Mouse (Mus musculus) myocyte (in vitro differentiated cells): ENCODE measurements around the gene Wwc1.

Experiments used
- CEBPB ChIP-seq: IDR thresholded peaks from 2 replicates; pipeline ENCODE4 v1.6.1; 2011; ENCODE audit warnings: mild to moderate bottlenecking, moderate library complexity; ENCODE audit not compliant: poor library complexity, insufficient read depth, severe bottlenecking
- MYOD1 ChIP-seq, 3 experiments: IDR thresholded peaks; one replicate each; pipeline ENCODE4 v1.6.1; 2011; ENCODE audit warnings: control low read depth in 2 of 3, low read depth in 2 of 3, mild to moderate bottlenecking in 2 of 3, moderate library complexity in 1 of 3; ENCODE audit not compliant: insufficient read length in 2 of 3, control insufficient read depth in 1 of 3
- MYOG ChIP-seq, 3 experiments: IDR thresholded peaks; one replicate each; pipeline ENCODE4 v1.6.1; 2011; ENCODE audit warnings: control low read depth in 2 of 3, low read depth in 2 of 3, mild to moderate bottlenecking in 2 of 3; ENCODE audit not compliant: insufficient read length in 2 of 3, control insufficient read depth in 1 of 3, insufficient read depth in 1 of 3
- POLR2A ChIP-seq: IDR thresholded peaks from one replicate; pipeline ENCODE4 v1.6.1; 2011; ENCODE audit warnings: low read depth, mild to moderate bottlenecking, control low read depth, moderate library complexity; ENCODE audit not compliant: insufficient read length
- POLR2AphosphoS2 ChIP-seq: IDR thresholded peaks from one replicate; pipeline ENCODE4 v1.6.1; 2011; ENCODE audit warnings: low read depth, control low read depth; ENCODE audit not compliant: insufficient read length
- TCF12 ChIP-seq: IDR thresholded peaks from one replicate; pipeline ENCODE4 v1.6.1; 2011; ENCODE audit warnings: mild to moderate bottlenecking, control low read depth; ENCODE audit not compliant: poor library complexity, insufficient read depth, severe bottlenecking
- USF1 ChIP-seq: IDR thresholded peaks from one replicate; pipeline ENCODE4 v1.6.1; 2011; ENCODE audit warnings: low read depth, mild to moderate bottlenecking, control low read depth, moderate library complexity

- no peak for TF ChIP-seq POLR2A
- TF ChIP-seq MYOD1 (IDR thresholded peaks at IDR 0.05; ENCODE audit: control insufficient read depth in 1 of 3, insufficient read length in 2 of 3, low read depth in 2 of 3): no peak
- TF ChIP-seq USF1: no peak
- no peak for TF ChIP-seq MYOG (IDR thresholded peaks at IDR 0.05; ENCODE audit: control insufficient read depth in 1 of 3, insufficient read depth in 1 of 3, insufficient read length in 2 of 3, low read depth in 2 of 3)
- no peak for TF ChIP-seq POLR2AphosphoS2
- no peak for TF ChIP-seq CEBPB
- no peak for TF ChIP-seq TCF12
Observed at GRCm38 (mm10) chr11:35982734-35983133, 2.4 kb upstream of the Wwc1 start.
